Mouse (Mus musculus) cerebellum, adult 2 months (tissue): ENCODE data around the gene Sox8. TPM values are rescaled to one million over a fixed set of nuclear protein-coding genes. Genes with fewer than 3 reads are reported as not detected.

Experiments used
- DNase-seq, 2 experiments: peaks; one replicate each; pipeline ENCODE4 v3.0.0; 2021
- H3K27ac ChIP-seq: fragments of 200-500 bp; 2 replicates; pipeline ENCODE4 v1.5.1; 2012; ENCODE audit warnings: low read length, control low read depth, inconsistent platforms; ENCODE audit not compliant: insufficient read depth
- H3K27me3 ChIP-seq: fragments of 200-500 bp; 2 replicates; pipeline ENCODE4 v1.6.1; 2012; ENCODE audit warnings: inconsistent platforms, mild to moderate bottlenecking, low read length, moderate library complexity; ENCODE audit not compliant: control insufficient read depth, insufficient read depth
- H3K4me1 ChIP-seq: fragments of 200-500 bp; 2 replicates; pipeline ENCODE4 v1.6.1; 2011; ENCODE audit warnings: low read length; ENCODE audit not compliant: control insufficient read depth, insufficient read depth
- H3K4me3 ChIP-seq: fragments of 200-500 bp; replicated peaks from 2 replicates; pipeline ENCODE3; 2011; ENCODE audit warnings: mild to moderate bottlenecking, low read depth, low read length, control low read depth; ENCODE audit not compliant: insufficient read depth
- CTCF ChIP-seq: fragments of 200-500 bp; IDR thresholded peaks from 2 replicates; pipeline ENCODE4 v1.5.1; 2011; ENCODE audit warnings: low read depth, mild to moderate bottlenecking, control low read depth, low read length, moderate library complexity, borderline replicate concordance; ENCODE audit not compliant: insufficient read depth
- POLR2A ChIP-seq: fragments of 200-500 bp; IDR thresholded peaks from 2 replicates; pipeline ENCODE4 v1.6.1; 2011; ENCODE audit warnings: low read length, control low read depth, borderline replicate concordance; ENCODE audit not compliant: insufficient read depth
- WGBS: fragments of 180-500 bp; shearing (Covaris S2); methylation state at CpG from one replicate; pipeline ENCODE4 v1.1.7; 2018; 5-methylcytosine and 5-hydroxymethylcytosine counted together
- polyA plus RNA-seq: library from polyadenylated mRNA; depleted of rRNA; stranded (reverse); fragments of >200 nt; gene quantifications from 2 replicates; pipeline ENCODE4 v1.2.3, GENCODE M21; 2012

The Sox8 gene
- polyA plus RNA-seq, 1 experiment, result 38.0 TPM

DNA sequence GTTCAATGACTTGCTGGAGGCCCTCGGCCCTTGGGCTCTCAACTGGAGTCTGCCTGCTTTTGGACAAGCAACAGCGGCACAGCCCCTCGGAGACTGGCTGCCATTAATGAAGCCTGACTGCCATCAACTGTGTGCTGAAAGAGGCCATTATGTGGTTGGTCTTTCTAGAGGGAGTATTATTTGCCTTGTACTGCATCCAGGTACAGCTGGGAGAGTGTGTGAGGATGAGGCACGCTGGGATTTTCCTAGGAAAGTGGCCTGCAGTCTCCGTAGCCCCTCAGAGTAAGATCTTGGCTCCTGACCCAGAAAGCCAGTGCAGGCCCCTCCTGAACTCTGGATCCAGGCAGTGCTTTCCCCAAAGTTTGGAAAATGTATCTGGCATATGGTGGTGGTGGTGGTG lies 20.5 kb downstream of the Sox8 start:
- Histone ChIP-seq H3K4me3 (no peak overlapping the region), H3K27me3 (no peaks in the 10 kb centered on the region), H3K4me1 (no peaks in the 10 kb centered on the region), H3K27ac (no peak overlapping the region)
- DNase-seq, result no peak
- TF ChIP-seq CTCF, result no peak
- no peak for TF ChIP-seq POLR2A
- WGBS, result 75% methylated on average over 5 of the region's 5 CpGs

- Histone ChIP-seq H3K27ac (no peak overlapping the region), H3K4me3 (no peak overlapping the region), H3K4me1 (no peaks in the 10 kb centered on the region), H3K27me3 (no peaks in the 10 kb centered on the region)
- 53% methylated on average over 3 of the region's 3 CpGs for WGBS
- TF ChIP-seq CTCF (no peak), POLR2A (no peak)
- no peak for DNase-seq
Observed at GRCm38 (mm10) chr17:25547026-25547425, 23.5 kb downstream of the Sox8 start.

- Histone ChIP-seq H3K27ac (no peak overlapping the region), H3K27me3 (no peaks in the 10 kb centered on the region; the same call in 1 of the 2 replicates), H3K4me3 (no peak overlapping the region), H3K4me1 (no peaks in the 10 kb centered on the region)
- 81% methylated on average over 4 of the region's 4 CpGs for WGBS
- TF ChIP-seq POLR2A, result no peak
- no peak for DNase-seq
Observed at GRCm38 (mm10) chr17:25541768-25542167, 28.7 kb downstream of the Sox8 start.

DNA sequence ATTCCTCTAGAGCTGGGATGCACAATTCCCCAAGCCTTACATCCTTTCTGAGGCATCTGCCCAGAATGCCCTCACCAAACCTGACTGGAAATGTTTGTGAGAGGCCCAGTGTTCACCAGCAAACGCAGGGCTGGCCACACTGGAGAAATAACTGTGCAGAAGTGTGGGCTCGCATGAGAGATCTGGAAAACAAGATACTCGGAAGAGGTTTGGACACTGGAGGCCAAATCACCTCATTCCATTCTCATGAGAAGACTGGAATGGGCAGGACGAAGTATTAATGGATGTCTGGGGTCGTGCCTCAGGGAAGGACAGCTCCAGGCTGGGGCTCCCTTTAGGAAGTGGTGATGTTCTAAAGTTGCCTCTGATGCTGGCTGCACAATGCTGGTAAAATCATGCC lies 29.8 kb downstream of the Sox8 start:
- H3K27ac ChIP-seq, result no peak overlapping the region
- DNase-seq, result no peak
- H3K4me1 ChIP-seq, result no peaks in the 10 kb centered on the region
- 87% methylated on average over 5 of the region's 5 CpGs for WGBS
- TF ChIP-seq POLR2A (no peak), CTCF (no peak)
- no peaks in the 10 kb centered on the region; the same call in 1 of the 2 replicates for H3K27me3 ChIP-seq
- no peak overlapping the region for H3K4me3 ChIP-seq

- TF ChIP-seq POLR2A (no peak), CTCF (no peak)
- WGBS, result 12% methylated on average over 27 of the region's 27 CpGs
- Histone ChIP-seq H3K27me3 (no peaks in the 10 kb centered on the region; the same call in 1 of the 2 replicates), H3K27ac (no peak overlapping the region), H3K4me3 (no peak overlapping the region), H3K4me1 (no peaks in the 10 kb centered on the region)
- DNase-seq, result no peak
Observed at GRCm38 (mm10) chr17:25538945-25539875, 31.3 kb downstream of the Sox8 start.

DNA sequence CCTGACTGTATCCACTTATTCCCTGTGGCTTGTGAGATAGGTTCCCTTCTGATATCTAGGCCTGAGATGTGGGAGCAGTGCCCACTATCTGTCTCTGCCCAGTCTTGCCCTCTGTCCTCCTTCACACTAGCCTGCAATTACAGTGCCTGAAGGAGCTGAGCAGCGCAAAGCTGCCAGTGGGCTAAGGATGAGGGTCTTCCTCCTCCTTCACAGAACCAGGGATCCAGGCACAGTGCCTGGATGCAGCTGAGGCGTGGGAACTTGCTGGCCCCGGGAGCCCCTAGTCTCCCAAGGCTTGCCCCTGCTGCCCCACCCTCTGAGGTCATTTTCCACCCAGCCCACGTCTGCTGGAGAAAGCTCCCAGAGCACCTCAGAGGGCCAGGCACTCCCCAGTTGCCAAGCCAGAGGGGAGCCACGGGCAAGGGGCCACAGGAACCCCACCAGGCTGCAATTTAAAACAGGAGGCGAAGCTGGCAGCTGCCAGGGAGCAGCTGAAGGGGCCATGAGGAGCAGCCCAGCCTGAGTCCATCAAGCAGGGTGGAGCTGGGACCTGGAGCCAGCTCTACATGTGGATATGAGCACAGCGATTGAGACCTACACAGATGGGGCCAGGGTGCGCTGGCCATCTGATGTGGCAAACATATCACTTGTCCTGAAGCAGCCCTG lies 40.0 kb downstream of the Sox8 start:
- 27% methylated on average over 8 of the region's 8 CpGs for WGBS
- Histone ChIP-seq H3K4me1 (no peaks in the 10 kb centered on the region), H3K4me3 (no peak overlapping the region), H3K27me3 (no peaks in the 10 kb centered on the region), H3K27ac (no peak overlapping the region)
- DNase-seq, result no peak
- no peak for TF ChIP-seq POLR2A
- TF ChIP-seq CTCF, result no peak

DNA sequence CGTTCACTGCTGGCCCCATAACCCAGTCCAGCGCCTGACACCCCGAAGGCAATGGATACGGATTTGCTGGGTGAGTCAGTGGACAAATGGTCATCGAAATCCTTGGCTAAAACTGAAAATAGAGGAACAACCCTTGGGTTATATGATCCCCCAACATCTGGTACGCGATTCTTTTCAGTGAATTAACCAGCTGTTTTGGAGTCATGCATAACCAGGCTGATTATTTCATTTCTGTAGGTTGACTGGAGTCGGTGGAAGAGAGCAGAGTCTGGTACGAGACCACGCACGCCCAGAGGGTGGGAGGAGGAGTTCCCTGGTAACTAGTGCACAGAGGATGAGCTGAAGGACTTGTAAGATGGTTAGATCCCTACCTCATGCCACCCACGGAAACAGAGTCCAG lies 48.4 kb downstream of the Sox8 start:
- H3K4me3 ChIP-seq, result no peak overlapping the region
- no peak overlapping the region for H3K27ac ChIP-seq
- H3K4me1 ChIP-seq, result no peaks in the 10 kb centered on the region
- TF ChIP-seq CTCF (no peak), POLR2A (no peak)
- WGBS, result 88% methylated on average over 12 of the region's 12 CpGs
- no peaks in the 10 kb centered on the region for H3K27me3 ChIP-seq
- no peak for DNase-seq

DNA sequence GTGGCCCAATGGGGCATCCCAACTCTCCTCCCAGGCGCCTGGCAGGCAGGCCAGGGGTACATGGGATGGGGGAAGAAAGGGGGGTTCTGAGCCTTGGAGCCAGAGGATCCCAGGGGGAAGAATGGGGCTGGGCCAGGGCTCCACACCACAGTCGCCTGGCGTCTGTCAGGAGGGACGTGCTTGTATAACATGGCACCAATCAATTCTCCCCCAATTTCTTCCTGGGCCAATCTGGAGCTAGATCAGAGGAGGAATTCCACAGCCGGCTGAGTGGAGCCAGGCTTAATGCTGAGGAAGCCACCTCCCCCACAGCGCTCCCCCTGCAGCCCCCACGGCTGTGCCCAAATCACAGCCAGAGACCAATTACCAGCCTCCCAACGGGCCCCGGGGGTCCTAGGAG lies 50.0 kb downstream of the Sox8 start:
- no peak for TF ChIP-seq CTCF
- TF ChIP-seq POLR2A, result no peak
- 29% methylated on average over 9 of the region's 9 CpGs for WGBS

More for the DNA sequence above, 50.0 kb downstream of the Sox8 start:
- no peak overlapping the region for H3K4me3 ChIP-seq
- no peak for DNase-seq
- H3K27ac ChIP-seq, result no peak overlapping the region
- no peaks in the 10 kb centered on the region for H3K4me1 ChIP-seq
- H3K27me3 ChIP-seq, result no peaks in the 10 kb centered on the region
